Mouse (Mus musculus) NIH3T3 (cell line): Measurements from ENCODE around the gene Selenop.
A peak's percentile ranks its signal among the peaks of the same experiment; 100 is the strongest.
"Not testable (repeated sequence)": the region's sequence is repeated elsewhere in the genome, so short reads cannot be mapped to it uniquely, and the experiment has no call there.

Experiments
- DNase-seq: peaks from one replicate; pipeline ENCODE4 v3.0.0-alpha.2; 2012; ENCODE audit warnings: low read depth

The Selenop gene

GRCm38 (mm10) chr15:3268247-3268646 is at the start of gene Selenop:
TSS of gene Selenop (plus strand) at chr15:3268547.
- no peak for DNase-seq

- DNase-seq, result not testable (repeated sequence)
Observed at GRCm38 (mm10) chr15:3218668-3219067, 49.7 kb upstream of the Selenop start.

GRCm38 (mm10) chr15:3222803-3223437 is 45.4 kb upstream of the Selenop start:
- DNase-seq, result no peak

GRCm38 (mm10) chr15:3226573-3226972 is 41.8 kb upstream of the Selenop start:
- no peak for DNase-seq

GRCm38 (mm10) chr15:3228185-3228584 is 40.2 kb upstream of the Selenop start:
- no peak for DNase-seq

- DNase-seq, result no peak
Observed at GRCm38 (mm10) chr15:3228990-3229389, 39.4 kb upstream of the Selenop start.

GRCm38 (mm10) chr15:3231004-3231403 is 37.3 kb upstream of the Selenop start:
- DNase-seq, result no peak

- DNase-seq, result no peak
Observed at GRCm38 (mm10) chr15:3232168-3232835, 36.0 kb upstream of the Selenop start.

- no peak for DNase-seq
Observed at GRCm38 (mm10) chr15:3233837-3234551, 34.4 kb upstream of the Selenop start.

- no peak for DNase-seq
Observed at GRCm38 (mm10) chr15:3236338-3236737, 32.0 kb upstream of the Selenop start.

- DNase-seq, result no peak
Observed at GRCm38 (mm10) chr15:3237963-3238362, 30.4 kb upstream of the Selenop start.

- not testable (repeated sequence) for DNase-seq
Observed at GRCm38 (mm10) chr15:3245036-3245435, 23.3 kb upstream of the Selenop start.

GRCm38 (mm10) chr15:3250620-3251019 is 17.7 kb upstream of the Selenop start:
- DNase-seq, result no peak

GRCm38 (mm10) chr15:3251031-3251717 is 17.2 kb upstream of the Selenop start:
- DNase-seq, result peak; percentile 48

- DNase-seq, result peak; percentile 52
Observed at GRCm38 (mm10) chr15:3251718-3252067, 16.7 kb upstream of the Selenop start.

GRCm38 (mm10) chr15:3259025-3259424 is 9.3 kb upstream of the Selenop start:
- no peak for DNase-seq

GRCm38 (mm10) chr15:3260309-3260708 is 8.0 kb upstream of the Selenop start:
- DNase-seq, result no peak

- no peak for DNase-seq
Observed at GRCm38 (mm10) chr15:3262883-3263282, 5.5 kb upstream of the Selenop start.

- no peak for DNase-seq
Observed at GRCm38 (mm10) chr15:3264293-3264692, 4.1 kb upstream of the Selenop start.

GRCm38 (mm10) chr15:3264828-3265227 is 3.5 kb upstream of the Selenop start:
- no peak for DNase-seq

- peak; percentile 60 for DNase-seq
Observed at GRCm38 (mm10) chr15:3269496-3269895, 1.1 kb downstream of the Selenop start.

- peak; percentile 63 for DNase-seq
Observed at GRCm38 (mm10) chr15:3269996-3270645, 1.8 kb downstream of the Selenop start.
